ENCODE assay signal across 20 mouse cellular contexts in the genomic region with DNA sequence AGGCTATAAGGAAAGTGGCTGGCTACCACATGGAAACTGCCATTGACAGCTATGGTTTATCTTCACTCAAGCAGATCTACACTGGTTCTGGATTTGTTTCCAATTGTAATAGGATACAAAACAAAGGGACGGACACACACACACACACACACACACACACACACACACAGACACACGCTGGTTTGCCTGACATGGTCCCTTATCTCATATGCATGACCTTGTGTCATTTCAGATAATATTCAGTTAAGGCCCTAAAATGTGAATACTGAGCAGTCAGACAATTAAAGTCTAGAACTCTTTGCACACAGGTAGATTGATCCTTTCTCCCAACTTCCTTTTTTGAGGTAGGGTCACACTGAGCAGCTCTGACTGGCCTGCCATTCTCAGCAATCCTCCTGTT.
DNase-seq lines count a peak whose midpoint lies in the region; ATAC-seq and TF ChIP-seq lines count a peak whose summit lies in the region.
"Had no signal": no experiment of that assay in that cellular context is flagged by ENCODE, and none has a peak within 500 bp of the region (broad histone marks: within the 10 kb centered on the region; RNA-seq: fewer than 3 reads in every experiment).

No protein-coding gene starts in this region.

- intact Hi-C loops in left cerebral cortex, postnatal 36 days (cut with DNase I) = no loop called here

- no peak for DNase-seq in forebrain, embryonic 14.5 days (ENCODE audit: low spot score)
- no peak for DNase-seq in midbrain, embryonic 10.5 days (ENCODE audit: low spot score)
- no peak for DNase-seq in liver, embryonic 13.5 days
- no peak for DNase-seq in midbrain, postnatal 0 days (ENCODE audit: low spot score)
- DNase-seq in adrenal gland, postnatal 36 days = no peak
- no peak for DNase-seq in left cerebral cortex, postnatal 36 days (ENCODE audit: low spot score in 2 of 2)
- DNase-seq: cerebellum, adult 8-10 months; gastrocnemius, postnatal 10 days; heart, postnatal 4 days; kidney, adult 9 months; kidney, postnatal 25 days; right cerebral cortex, postnatal 14 days; spleen, adult 18-20 months; thymus, postnatal 36 days had no signal

- no peak overlapping the region for H3K4me3 ChIP-seq in forebrain, embryonic 12.5 days (replicated peaks)
- H3K4me3 ChIP-seq in forebrain, embryonic 14.5 days (ENCODE audit: low read depth, low read length) = no peak overlapping the region
- no peak overlapping the region for H3K4me3 ChIP-seq in midbrain, embryonic 15.5 days
- H3K4me3 ChIP-seq in midbrain, embryonic 10.5 days = no peak overlapping the region
- H3K4me3 ChIP-seq in liver, embryonic 13.5 days (replicated peaks) = no peak overlapping the region
- H3K4me3 ChIP-seq in midbrain, postnatal 0 days (ENCODE audit: low read depth, low read length) = no peak overlapping the region
- H3K4me3 ChIP-seq: embryonic facial prominence, embryonic 10.5 days; heart, embryonic 15.5 days; neural tube, embryonic 12.5 days had no signal

- 0 out of 2 replicates have a peak overlapping the region, but pooled peaks have one; percentile 1 for H3K27ac ChIP-seq in forebrain, embryonic 12.5 days
- H3K27ac ChIP-seq in forebrain, embryonic 14.5 days (ENCODE audit: low read depth, low read length) = no peak overlapping the region
- peak overlapping the region; percentile 82 for H3K27ac ChIP-seq in midbrain, embryonic 15.5 days
- H3K27ac ChIP-seq in midbrain, embryonic 10.5 days (replicated peaks) = no peak overlapping the region
- no peak overlapping the region for H3K27ac ChIP-seq in liver, embryonic 13.5 days
- H3K27ac ChIP-seq in midbrain, postnatal 0 days (ENCODE audit: low read depth, low read length) = 0 out of 2 replicates have a peak overlapping the region, but pooled peaks have one; percentile 82
- H3K27ac ChIP-seq: embryonic facial prominence, embryonic 10.5 days; macrophage; neural tube, embryonic 12.5 days had no signal

- no peaks in the 10 kb centered on the region for H3K36me3 ChIP-seq in forebrain, embryonic 12.5 days (replicated peaks)
- no peaks in the 10 kb centered on the region for H3K36me3 ChIP-seq in forebrain, embryonic 14.5 days (ENCODE audit: control insufficient read depth, insufficient read depth, low read length)
- H3K36me3 ChIP-seq in midbrain, embryonic 15.5 days (replicated peaks) = no peaks in the 10 kb centered on the region
- H3K36me3 ChIP-seq in midbrain, embryonic 10.5 days = peaks cover 14% of the 10 kb centered on the region
- no peaks in the 10 kb centered on the region for H3K36me3 ChIP-seq in liver, embryonic 13.5 days
- H3K36me3 ChIP-seq in midbrain, postnatal 0 days (ENCODE audit: insufficient read depth, low read length) = no peaks in the 10 kb centered on the region
- H3K36me3 ChIP-seq: heart, embryonic 15.5 days; neural tube, embryonic 12.5 days had no signal

- no peak overlapping the region for H3K9ac ChIP-seq in forebrain, embryonic 12.5 days
- H3K9ac ChIP-seq in forebrain, embryonic 14.5 days (ENCODE audit: low read length) = no peak overlapping the region
- H3K9ac ChIP-seq in midbrain, embryonic 15.5 days = no peak overlapping the region
- no peak overlapping the region for H3K9ac ChIP-seq in liver, embryonic 13.5 days
- no peak overlapping the region for H3K9ac ChIP-seq in midbrain, postnatal 0 days (replicated peaks; ENCODE audit: low read length, poor library complexity, severe bottlenecking)
- H3K9ac ChIP-seq: heart, embryonic 15.5 days; neural tube, embryonic 12.5 days had no signal

- H3K9me3 ChIP-seq in forebrain, embryonic 12.5 days = no peaks in the 10 kb centered on the region
- no peaks in the 10 kb centered on the region for H3K9me3 ChIP-seq in forebrain, embryonic 14.5 days (replicated peaks; ENCODE audit: control insufficient read depth, low read length)
- H3K9me3 ChIP-seq in midbrain, embryonic 15.5 days = no peaks in the 10 kb centered on the region
- no peaks in the 10 kb centered on the region; the same call in 1 of the 2 replicates for H3K9me3 ChIP-seq in midbrain, embryonic 10.5 days (replicated peaks)
- no peaks in the 10 kb centered on the region for H3K9me3 ChIP-seq in liver, embryonic 13.5 days (replicated peaks)
- no peaks in the 10 kb centered on the region for H3K9me3 ChIP-seq in midbrain, postnatal 0 days (ENCODE audit: low read length)
- H3K9me3 ChIP-seq: embryonic facial prominence, embryonic 10.5 days; heart, embryonic 15.5 days; neural tube, embryonic 12.5 days had no signal

- TF ChIP-seq CTCF in midbrain, postnatal 0 days (IDR thresholded peaks at IDR 0.05) = no peak

- no peak overlapping the region for H3K4me2 ChIP-seq in forebrain, embryonic 12.5 days
- H3K4me2 ChIP-seq in forebrain, embryonic 14.5 days (ENCODE audit: low read length) = no peak overlapping the region
- H3K4me2 ChIP-seq in midbrain, embryonic 15.5 days = no peak overlapping the region
- no peak overlapping the region for H3K4me2 ChIP-seq in liver, embryonic 13.5 days
- no peak overlapping the region for H3K4me2 ChIP-seq in midbrain, postnatal 0 days (ENCODE audit: low read depth, low read length, poor library complexity, severe bottlenecking)
- H3K4me2 ChIP-seq: heart, embryonic 15.5 days; neural tube, embryonic 12.5 days had no signal

- no peaks in the 10 kb centered on the region for H3K27me3 ChIP-seq in forebrain, embryonic 12.5 days
- H3K27me3 ChIP-seq in forebrain, embryonic 14.5 days (replicated peaks; ENCODE audit: control insufficient read depth, insufficient read depth, low read length) = no peaks in the 10 kb centered on the region
- H3K27me3 ChIP-seq in midbrain, embryonic 15.5 days (replicated peaks) = no peaks in the 10 kb centered on the region
- H3K27me3 ChIP-seq in midbrain, embryonic 10.5 days (ENCODE audit: low read depth, poor library complexity, severe bottlenecking) = no peaks in the 10 kb centered on the region
- no peaks in the 10 kb centered on the region for H3K27me3 ChIP-seq in liver, embryonic 13.5 days
- H3K27me3 ChIP-seq in midbrain, postnatal 0 days (ENCODE audit: insufficient read depth, low read length) = no peaks in the 10 kb centered on the region
- H3K27me3 ChIP-seq: heart, embryonic 15.5 days; neural tube, embryonic 12.5 days had no signal

- peaks cover 48% of the 10 kb centered on the region for H3K4me1 ChIP-seq in forebrain, embryonic 12.5 days
- peaks cover 38% of the 10 kb centered on the region for H3K4me1 ChIP-seq in forebrain, embryonic 14.5 days (ENCODE audit: control insufficient read depth, insufficient read depth, low read length)
- H3K4me1 ChIP-seq in midbrain, embryonic 15.5 days = peaks cover 42% of the 10 kb centered on the region
- peaks cover 51% of the 10 kb centered on the region for H3K4me1 ChIP-seq in midbrain, embryonic 10.5 days
- H3K4me1 ChIP-seq in liver, embryonic 13.5 days (replicated peaks) = peaks cover 40% of the 10 kb centered on the region
- peaks cover 30% of the 10 kb centered on the region for H3K4me1 ChIP-seq in midbrain, postnatal 0 days (ENCODE audit: insufficient read depth, low read length)

- 83% methylated on average over 2 of the region's 2 CpGs for WGBS in forebrain, embryonic 12.5 days
- 83% methylated on average over 2 of the region's 2 CpGs for WGBS in forebrain, embryonic 14.5 days
- WGBS in midbrain, embryonic 15.5 days = 78% methylated on average over 2 of the region's 2 CpGs
- WGBS in midbrain, embryonic 10.5 days = 88% methylated on average over 2 of the region's 2 CpGs
- 20% methylated on average over 2 of the region's 2 CpGs for WGBS in liver, embryonic 13.5 days (ENCODE audit: insufficient replicate concordance)
- WGBS in midbrain, postnatal 0 days = 74% methylated on average over 2 of the region's 2 CpGs

- no peak for ATAC-seq in forebrain, embryonic 12.5 days (ENCODE audit: low FRiP score)
- ATAC-seq in forebrain, embryonic 14.5 days = no peak
- no peak for ATAC-seq in midbrain, embryonic 15.5 days (replicated peaks)
- ATAC-seq in liver, embryonic 13.5 days (ENCODE audit: low read depth) = 0 out of 2 replicates have a peak, but pooled peaks have one; percentile 45
- ATAC-seq in midbrain, postnatal 0 days (ENCODE audit: low FRiP score) = no peak

Comparison
In these comparisons a context has a peak if more than half of its experiments do, and no peak if none do; other contexts are left out.
1. H3K27ac ChIP-seq: peak in forebrain, embryonic 12.5 days (single experiment), midbrain, embryonic 15.5 days (single experiment) and midbrain, postnatal 0 days (single experiment); none in forebrain, embryonic 14.5 days (single experiment), midbrain, embryonic 10.5 days (single experiment) and liver, embryonic 13.5 days (single experiment).